Mouse (Mus musculus) regulatory T cell (primary cell): Measurements from ENCODE around the gene Epb41.

Experiments used
- in situ Hi-C: fragments of 300-600 bp; cut with MboI, MseI; formaldehyde crosslinking; loops from one replicate; pipeline ENCODE4 v1.15.1; 2025; ENCODE audit warnings: high pct_unique_total_duplicates

The Epb41 gene

GRCm38 (mm10) chr4:132074933-132075769 is at the start of gene Epb41:
TSS of gene Epb41 (minus strand) at chr4:132075321.
- in situ Hi-C loops: no loop called here

GRCm38 (mm10) chr4:132123166-132123565 is 48.0 kb upstream of the Epb41 start:
- in situ Hi-C loops: loop anchor here (25.0 kb wide), 1 partner anchor 1561 kb away; the partner anchor contains the start of gene Nkain1

- in situ Hi-C loops: loop anchor here (25.0 kb wide), 1 partner anchor 1559 kb away; the partner anchor contains the start of gene Nkain1
Observed at GRCm38 (mm10) chr4:132121674-132122073, 46.6 kb upstream of the Epb41 start.

GRCm38 (mm10) chr4:132119566-132119965 is 44.4 kb upstream of the Epb41 start:
- in situ Hi-C loops: loop anchor here (25.0 kb wide), 1 partner anchor 1557 kb away; the partner anchor contains the start of gene Nkain1

- in situ Hi-C loops: loop anchor here (25.0 kb wide), 1 partner anchor 1554 kb away; the partner anchor contains the start of gene Nkain1
Observed at GRCm38 (mm10) chr4:132116315-132116714, 41.2 kb upstream of the Epb41 start.

GRCm38 (mm10) chr4:132113411-132114095 is 38.4 kb upstream of the Epb41 start:
- in situ Hi-C loops: loop anchor here (25.0 kb wide), 1 partner anchor 1551 kb away; the partner anchor contains the start of gene Nkain1

GRCm38 (mm10) chr4:132111227-132111626 is 36.1 kb upstream of the Epb41 start:
- in situ Hi-C loops: loop anchor here (25.0 kb wide), 1 partner anchor 1549 kb away; the partner anchor contains the start of gene Nkain1

GRCm38 (mm10) chr4:132108221-132108620 is 33.1 kb upstream of the Epb41 start:
- in situ Hi-C loops: loop anchor here (25.0 kb wide), 1 partner anchor 1546 kb away; the partner anchor contains the start of gene Nkain1

- in situ Hi-C loops: loop anchor here (25.0 kb wide), 1 partner anchor 1539 kb away; the partner anchor contains the start of gene Nkain1
Observed at GRCm38 (mm10) chr4:132101152-132101551, 26.0 kb upstream of the Epb41 start.

- in situ Hi-C loops: no loop called here
Observed at GRCm38 (mm10) chr4:132099548-132099947, 24.4 kb upstream of the Epb41 start.

GRCm38 (mm10) chr4:132095043-132095442 is 19.9 kb upstream of the Epb41 start:
- in situ Hi-C loops: no loop called here

- in situ Hi-C loops: loop anchor here (5.0 kb wide), 1 partner anchor 83 kb away; no protein-coding TSS in a partner anchor
Observed at GRCm38 (mm10) chr4:132093928-132094327, 18.8 kb upstream of the Epb41 start.

- in situ Hi-C loops: loop anchor here (5.0 kb wide), 1 partner anchor 84 kb away; no protein-coding TSS in a partner anchor
Observed at GRCm38 (mm10) chr4:132093136-132093535, 18.0 kb upstream of the Epb41 start.

GRCm38 (mm10) chr4:132088921-132089320 is 13.8 kb upstream of the Epb41 start:
- in situ Hi-C loops: no loop called here

- in situ Hi-C loops: no loop called here
Observed at GRCm38 (mm10) chr4:132085114-132085513, 10.0 kb upstream of the Epb41 start.

- in situ Hi-C loops: loop anchor here (5.0 kb wide), 1 partner anchor 103 kb away; no protein-coding TSS in a partner anchor
Observed at GRCm38 (mm10) chr4:132080492-132080983, 5.4 kb upstream of the Epb41 start.

GRCm38 (mm10) chr4:132079555-132080275 is 4.6 kb upstream of the Epb41 start:
- in situ Hi-C loops: loop anchor here (5.0 kb wide), 1 partner anchor 102 kb away; no protein-coding TSS in a partner anchor

- in situ Hi-C loops: no loop called here
Observed at GRCm38 (mm10) chr4:132078296-132078714, 3.2 kb upstream of the Epb41 start.

- in situ Hi-C loops: no loop called here
Observed at GRCm38 (mm10) chr4:132077445-132077844, 2.3 kb upstream of the Epb41 start.

GRCm38 (mm10) chr4:132076480-132077405 is 1.6 kb upstream of the Epb41 start:
- in situ Hi-C loops: no loop called here
